ENCODE assay signal across 10 mouse cellular contexts in genomic region chr1:58796853-58797252, GRCm38 (mm10). TPM values are rescaled to one million over a fixed set of nuclear protein-coding genes. Genes with fewer than 3 reads are reported as not detected.
DNase-seq lines count a peak whose midpoint lies in the region; ATAC-seq and TF ChIP-seq lines count a peak whose summit lies in the region.
"Had no signal": no experiment of that assay in that cellular context is flagged by ENCODE, and none has a peak within 500 bp of the region (broad histone marks: within the 10 kb centered on the region; RNA-seq: fewer than 3 reads in every experiment).

No protein-coding gene starts in this region.

- 49% methylated on average over 4 of the region's 4 CpGs for WGBS in heart, adult 2 months
- WGBS in lung, embryonic 14.5 days: 43% methylated on average over 4 of the region's 4 CpGs
- WGBS in intestine, embryonic 14.5 days: 66% methylated on average over 4 of the region's 4 CpGs

- no peak for TF ChIP-seq EP300 in heart, adult 2 months (IDR thresholded peaks at IDR 0.05; ENCODE audit: insufficient read depth, low read depth, low read length)

- peak overlapping the region; percentile 53 for H3K4me2 ChIP-seq in lung, embryonic 14.5 days
- peak overlapping the region; percentile 43 for H3K4me2 ChIP-seq in intestine, embryonic 14.5 days (ENCODE audit: low read length)

- H3K9ac ChIP-seq in heart, adult 2 months (ENCODE audit: low read depth, low read length): no peak overlapping the region
- H3K9ac ChIP-seq in lung, embryonic 14.5 days: no peak overlapping the region
- no peak overlapping the region for H3K9ac ChIP-seq in intestine, embryonic 14.5 days (ENCODE audit: low read length)

- peaks cover 4% of the 10 kb centered on the region; the same call in 1 of the 2 replicates for H3K9me3 ChIP-seq in lung, embryonic 14.5 days (ENCODE audit: low read depth, low read length)
- 0 out of 2 replicates have a peak, but pooled peaks cover 4% of the 10 kb centered on the region for H3K9me3 ChIP-seq in intestine, embryonic 14.5 days (ENCODE audit: control insufficient read depth, low read length)

- H3K27me3 ChIP-seq in heart, adult 2 months (ENCODE audit: control insufficient read depth, insufficient read depth, low read length): no peaks in the 10 kb centered on the region
- no peaks in the 10 kb centered on the region for H3K27me3 ChIP-seq in lung, embryonic 14.5 days (ENCODE audit: insufficient read depth, low read length)
- H3K27me3 ChIP-seq in intestine, embryonic 14.5 days (replicated peaks; ENCODE audit: control insufficient read depth, insufficient read depth, low read length): no peaks in the 10 kb centered on the region

- H3K79me2 ChIP-seq in heart, adult 2 months (replicated peaks; ENCODE audit: control insufficient read depth, insufficient read depth, low read length): no peaks in the 10 kb centered on the region

- intact Hi-C loops in heart, adult 2 months (cut with DNase I): loop anchor here (5.0 kb wide), 1 partner anchor 35 kb away; no protein-coding TSS in a partner anchor

- H3K4me1 ChIP-seq in heart, adult 2 months (ENCODE audit: control insufficient read depth, insufficient read depth, low read length): peaks cover 5% of the 10 kb centered on the region
- H3K4me1 ChIP-seq in lung, embryonic 14.5 days (ENCODE audit: insufficient read depth): no peaks in the 10 kb centered on the region; the same call in none of the 2 replicates
- peaks cover 6% of the 10 kb centered on the region; the same call in 1 of the 2 replicates for H3K4me1 ChIP-seq in intestine, embryonic 14.5 days (replicated peaks; ENCODE audit: control insufficient read depth, insufficient read depth, low read length)

- TF ChIP-seq CTCF in heart, adult 2 months (IDR thresholded peaks at IDR 0.05): no peak
- TF ChIP-seq CTCF in lung, embryonic 14.5 days (IDR thresholded peaks at IDR 0.05; ENCODE audit: low read depth): no peak

- H3K4me3 ChIP-seq in heart, adult 2 months: peak overlapping the region; percentile 25
- peak overlapping the region; percentile 26 for H3K4me3 ChIP-seq in lung, embryonic 14.5 days (ENCODE audit: low read depth, low read length)
- H3K4me3 ChIP-seq in intestine, embryonic 14.5 days (ENCODE audit: low read depth, low read length): no peak overlapping the region

- no peaks in the 10 kb centered on the region; the same call in 1 of the 2 replicates for H3K36me3 ChIP-seq in heart, adult 2 months (ENCODE audit: control insufficient read depth, insufficient read depth, low read length)
- peaks cover 11% of the 10 kb centered on the region for H3K36me3 ChIP-seq in lung, embryonic 14.5 days (ENCODE audit: insufficient read depth)
- H3K36me3 ChIP-seq in intestine, embryonic 14.5 days (ENCODE audit: control insufficient read depth, insufficient read depth, low read length): no peaks in the 10 kb centered on the region

- DNase-seq in heart, adult 2 months: no peak
- no peak for DNase-seq in heart, adult 8-10 months (ENCODE audit: low spot score)
- DNase-seq in lung, embryonic 14.5 days: no peak
- DNase-seq in lung, adult 18-20 months: no peak
- peak; percentile 53 for DNase-seq in intestine, embryonic 14.5 days (ENCODE audit: low spot score)
- peak; percentile 36 for DNase-seq in naive thymus-derived CD4-positive, alpha-beta T cell, adult 2 months (ENCODE audit: low read depth)
- no peak for DNase-seq in adrenal gland, postnatal 25 days
- DNase-seq in spleen, adult 18-20 months: no peak
- DNase-seq: cerebellum, adult 9-10 months had no signal

- TF ChIP-seq POLR2A in heart, adult 2 months (IDR thresholded peaks at IDR 0.05; ENCODE audit: insufficient read depth, low read depth, low read length): no peak

- peak overlapping the region; percentile 60 for H3K27ac ChIP-seq in heart, adult 2 months
- H3K27ac ChIP-seq in lung, embryonic 14.5 days (ENCODE audit: low read depth): no peak overlapping the region
- H3K27ac ChIP-seq in intestine, embryonic 14.5 days (ENCODE audit: low read depth): no peak overlapping the region

- no peak for ATAC-seq in lung, embryonic 14.5 days (ENCODE audit: insufficient read depth)
- ATAC-seq in intestine, embryonic 14.5 days (replicated peaks; ENCODE audit: low FRiP score, low TSS enrichment, low read depth): no peak
- ATAC-seq: hindbrain, embryonic 16.5 days had no signal

RNA-seq across cellular contexts. Expression of gene Casp8, which starts 1.7 kb away (rescaled TPM):
- 1 to 10 TPM; 6.3 to 8.0 TPM for total RNA-seq in heart, adult 2 months (2021)
- polyA plus RNA-seq in heart, adult 2 months (2012; rRNA removed): 2.0 and 3.8 TPM in 2 replicates
- total RNA-seq in heart, adult 8-10 months (2022): 1 to 10 TPM; 6.2 to 9.8 (median 7.3) TPM
- 48.9 and 50.4 TPM in 2 replicates for polyA plus RNA-seq in lung, embryonic 14.5 days (2014; fragmentation: Nextera tagmentation; extraction: Ambion mirVana)
- polyA plus RNA-seq in intestine, embryonic 14.5 days (2014; fragmentation: Nextera tagmentation; extraction: Ambion mirVana): 39.4 and 42.8 TPM in 2 replicates
- total RNA-seq in adrenal gland, postnatal 25 days (2021): 19.7 and 20.4 TPM in 2 replicates

Comparison
In these comparisons a context has a peak if more than half of its experiments do, and no peak if none do; other contexts are left out.
1. DNase-seq: peak in intestine, embryonic 14.5 days (single experiment) and naive thymus-derived CD4-positive, alpha-beta T cell, adult 2 months (single experiment); none in heart, adult 2 months (0 of 2), heart, adult 8-10 months (single experiment), lung, embryonic 14.5 days (single experiment), lung, adult 18-20 months (0 of 2), adrenal gland, postnatal 25 days (single experiment) and spleen, adult 18-20 months (0 of 2).